Mouse (Mus musculus): ENCODE data around the gene Hist1h2ag. TPM values are rescaled to one million over a fixed set of nuclear protein-coding genes. Genes with fewer than 3 reads are reported as not detected.
A peak's percentile ranks its signal among the peaks of the same experiment; 100 is the strongest.
"Not testable (repeated sequence)": the region's sequence is repeated elsewhere in the genome, so short reads cannot be mapped to it uniquely, and the experiment has no call there.

The Hist1h2ag gene
- polyA plus RNA-seq, 1 experiment from 2014 or later = 82.2 TPM

DNA sequence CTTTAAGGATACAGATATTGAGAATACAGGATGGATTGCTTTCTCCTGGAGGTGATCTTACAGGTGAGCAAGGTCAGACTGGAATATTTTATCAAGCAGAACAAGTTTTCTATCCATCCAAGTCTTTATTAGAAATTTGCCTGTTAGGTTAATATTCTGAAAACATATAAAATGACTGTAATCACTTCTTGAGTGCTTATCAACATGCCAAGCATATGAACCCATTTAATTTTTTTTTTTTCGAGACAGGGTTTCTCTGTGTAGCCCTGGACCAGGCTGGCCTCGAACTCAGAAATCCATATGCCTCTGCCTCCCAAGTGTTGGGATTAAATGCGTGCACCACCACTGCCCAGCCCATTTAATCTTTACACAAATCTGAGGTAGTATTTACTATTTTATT lies 5.8 kb downstream of the Hist1h2ag start:
- ATAC-seq (ENCODE audit: insufficient read depth) = no peak
- peak overlapping the region; percentile 92 for H3K27ac ChIP-seq (ENCODE audit: low read depth)
- H3K4me2 ChIP-seq = peak overlapping the region; percentile 77
- WGBS = 37% methylated on average over 3 of the region's 3 CpGs
- no peak for TF ChIP-seq CTCF (IDR thresholded peaks at IDR 0.05; ENCODE audit: low read depth)
- peak overlapping the region; percentile 57 for H3K9ac ChIP-seq
- peaks cover 6% of the 10 kb centered on the region; the same call in 1 of the 2 replicates for H3K4me1 ChIP-seq (ENCODE audit: insufficient read depth)
- H3K9me3 ChIP-seq (ENCODE audit: low read depth, low read length) = no peaks in the 10 kb centered on the region
- no peaks in the 10 kb centered on the region for H3K27me3 ChIP-seq (ENCODE audit: insufficient read depth, low read length)
- peak overlapping the region; percentile 47 for H3K4me3 ChIP-seq (ENCODE audit: low read depth, low read length)
- no peaks in the 10 kb centered on the region for H3K36me3 ChIP-seq (ENCODE audit: insufficient read depth)
- DNase-seq = no peak

DNA sequence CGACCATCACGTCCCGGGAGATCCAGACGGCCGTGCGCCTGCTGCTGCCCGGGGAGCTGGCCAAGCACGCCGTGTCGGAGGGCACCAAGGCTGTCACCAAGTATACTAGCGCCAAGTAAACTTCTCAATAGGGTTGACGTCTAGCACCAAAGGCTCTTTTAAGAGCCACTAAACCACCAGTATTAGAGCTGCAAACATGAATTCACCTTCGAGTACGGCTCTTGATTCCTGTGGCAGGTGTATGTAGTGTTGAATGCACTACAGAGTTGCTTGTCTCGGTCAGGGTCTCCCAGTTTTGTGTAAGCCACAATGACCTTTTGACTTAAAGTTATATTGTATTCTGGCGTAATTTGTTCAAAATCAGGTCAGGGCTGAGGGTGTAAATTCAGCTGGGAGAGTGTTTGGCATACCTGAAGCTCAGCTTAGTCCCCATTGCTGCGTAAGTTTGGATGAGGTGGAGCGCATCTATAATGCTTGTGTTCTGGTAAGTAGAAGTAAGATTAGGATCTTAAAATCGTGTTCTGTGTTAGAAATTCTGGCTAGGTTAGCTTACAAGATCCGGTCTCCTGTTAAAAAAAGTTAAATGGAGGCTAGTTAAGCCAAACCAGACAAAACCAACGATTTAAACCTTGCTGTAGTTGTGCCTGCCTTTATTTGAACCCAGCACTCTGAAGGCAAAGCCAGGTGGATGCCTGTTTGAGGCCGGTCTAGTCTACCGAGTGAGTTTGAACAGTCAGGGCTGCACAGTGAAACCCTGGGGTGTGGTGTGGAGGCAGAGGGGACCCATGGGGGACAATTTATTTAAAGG lies 6.4 kb downstream of the Hist1h2ag start:
- DNase-seq (peak; percentile 70), ATAC-seq (ENCODE audit: insufficient read depth) (peak; percentile 0; the same call in 1 of the 2 replicates)
- peak overlapping the region; percentile 92 for H3K27ac ChIP-seq (ENCODE audit: low read depth)
- H3K9ac ChIP-seq = peak overlapping the region; percentile 57
- H3K36me3 ChIP-seq (ENCODE audit: insufficient read depth) = no peaks in the 10 kb centered on the region
- WGBS = 1% methylated on average over 20 of the region's 23 CpGs
- H3K9me3 ChIP-seq (ENCODE audit: low read depth, low read length) = no peaks in the 10 kb centered on the region
- no peak for TF ChIP-seq CTCF (IDR thresholded peaks at IDR 0.05; ENCODE audit: low read depth)
- H3K4me2 ChIP-seq = peak overlapping the region; percentile 77
- H3K27me3 ChIP-seq (ENCODE audit: insufficient read depth, low read length) = no peaks in the 10 kb centered on the region
- H3K4me1 ChIP-seq (ENCODE audit: insufficient read depth) = peaks cover 6% of the 10 kb centered on the region; the same call in 1 of the 2 replicates
- peak overlapping the region; percentile 47 for H3K4me3 ChIP-seq (ENCODE audit: low read depth, low read length)

DNA sequence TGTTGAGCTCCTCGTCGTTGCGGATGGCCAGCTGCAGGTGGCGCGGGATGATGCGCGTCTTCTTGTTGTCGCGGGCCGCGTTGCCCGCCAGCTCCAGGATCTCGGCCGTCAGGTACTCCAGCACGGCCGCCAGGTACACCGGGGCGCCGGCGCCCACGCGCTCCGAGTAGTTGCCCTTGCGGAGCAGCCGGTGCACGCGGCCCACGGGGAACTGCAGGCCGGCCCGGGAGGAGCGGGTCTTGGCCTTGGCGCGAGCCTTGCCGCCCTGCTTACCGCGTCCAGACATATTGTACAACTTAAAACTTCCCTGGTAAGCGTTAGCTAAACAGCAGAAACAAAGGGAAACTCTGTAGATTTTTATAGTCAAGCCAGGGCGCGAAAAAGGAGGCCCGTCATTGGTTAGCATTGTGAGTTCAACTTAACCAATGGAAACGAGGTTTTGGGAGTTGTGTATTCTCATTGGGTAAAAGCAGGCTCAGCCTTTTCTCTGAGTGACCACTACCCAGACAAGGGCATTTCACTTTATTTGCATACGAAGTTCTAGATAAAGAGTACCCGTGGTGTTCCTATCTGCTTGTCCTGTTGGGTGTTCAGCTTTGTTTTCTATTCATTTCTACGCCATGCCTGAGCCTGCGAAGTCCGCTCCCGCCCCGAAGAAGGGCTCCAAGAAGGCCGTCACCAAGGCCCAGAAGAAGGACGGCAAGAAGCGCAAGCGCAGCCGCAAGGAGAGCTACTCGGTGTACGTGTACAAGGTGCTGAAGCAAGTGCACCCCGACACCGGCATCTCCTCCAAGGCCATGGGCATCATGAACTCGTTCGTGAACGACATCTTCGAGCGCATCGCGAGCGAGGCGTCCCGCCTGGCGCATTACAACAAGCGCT lies 7.2 kb downstream of the Hist1h2ag start, which contains the start of the genes Hist1h2ah and Hist1h2bk:
Gene Hist1h2ah, minus strand, starts transcription at position 302 of the 882 bp plus-strand sequence.
Gene Hist1h2bk, plus strand, starts transcription at position 604 of the 882 bp plus-strand sequence.
- under 1% methylated on average over 24 of the region's 69 CpGs for WGBS
- not testable (repeated sequence) for H3K9me3 ChIP-seq (ENCODE audit: low read depth, low read length); H3K27me3 ChIP-seq (ENCODE audit: insufficient read depth, low read length); H3K36me3 ChIP-seq (ENCODE audit: insufficient read depth); H3K4me1 ChIP-seq (ENCODE audit: insufficient read depth)
- H3K4me2 ChIP-seq = peak within 1 kb of the TSS; percentile 82
- H3K4me3 ChIP-seq (ENCODE audit: low read depth, low read length) = peak within 1 kb of the TSS; percentile 47
- H3K27ac ChIP-seq (ENCODE audit: low read depth) = peak within 1 kb of the TSS; percentile 97
- DNase-seq = peak; percentile 98
- ATAC-seq (ENCODE audit: insufficient read depth) = peak; percentile 98
- H3K9ac ChIP-seq = peak within 1 kb of the TSS; percentile 79

DNA sequence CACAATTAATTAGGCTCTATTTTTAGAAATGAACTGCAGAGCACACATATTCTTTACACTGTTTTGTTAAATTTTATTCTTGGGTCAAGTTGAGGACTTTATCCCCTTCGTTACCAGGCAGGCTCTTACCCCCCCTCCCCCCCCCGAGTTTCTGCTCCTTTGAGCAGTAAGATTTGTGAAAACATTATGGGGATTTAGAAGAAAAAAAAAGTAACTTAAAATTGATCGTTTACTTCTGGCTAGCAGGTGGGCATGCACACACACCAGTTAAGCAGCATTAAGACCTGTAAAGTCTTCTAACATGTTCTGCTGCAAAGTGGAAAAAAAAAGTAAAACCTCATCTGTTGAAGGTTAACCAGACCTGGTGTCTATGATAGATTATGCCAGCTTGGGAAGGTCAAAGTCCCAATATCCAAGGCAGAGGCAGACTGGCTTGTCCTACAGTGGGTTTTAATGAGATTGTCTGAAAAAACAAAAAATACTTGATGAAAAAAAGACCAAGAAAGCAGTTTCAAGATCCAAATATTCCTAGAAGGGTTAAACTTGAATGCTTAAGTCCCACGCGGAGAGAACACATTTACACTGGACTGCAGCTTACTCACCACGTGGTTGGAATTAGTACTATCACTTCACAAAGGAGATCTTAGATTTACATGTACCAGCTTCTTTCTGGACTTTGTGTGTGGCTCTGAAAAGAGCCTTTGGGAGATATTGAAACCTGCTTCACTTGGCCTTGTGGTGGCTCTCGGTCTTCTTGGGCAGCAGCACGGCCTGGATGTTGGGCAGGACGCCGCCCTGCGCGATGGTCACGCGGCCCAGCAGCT lies 8.1 kb downstream of the Hist1h2ag start:
- DNase-seq = peak; percentile 69
- 0% methylated on average over 12 of the region's 14 CpGs for WGBS
- H3K4me1 ChIP-seq (ENCODE audit: insufficient read depth) = 0 out of 2 replicates have a peak, but pooled peaks cover 2% of the 10 kb centered on the region

DNA sequence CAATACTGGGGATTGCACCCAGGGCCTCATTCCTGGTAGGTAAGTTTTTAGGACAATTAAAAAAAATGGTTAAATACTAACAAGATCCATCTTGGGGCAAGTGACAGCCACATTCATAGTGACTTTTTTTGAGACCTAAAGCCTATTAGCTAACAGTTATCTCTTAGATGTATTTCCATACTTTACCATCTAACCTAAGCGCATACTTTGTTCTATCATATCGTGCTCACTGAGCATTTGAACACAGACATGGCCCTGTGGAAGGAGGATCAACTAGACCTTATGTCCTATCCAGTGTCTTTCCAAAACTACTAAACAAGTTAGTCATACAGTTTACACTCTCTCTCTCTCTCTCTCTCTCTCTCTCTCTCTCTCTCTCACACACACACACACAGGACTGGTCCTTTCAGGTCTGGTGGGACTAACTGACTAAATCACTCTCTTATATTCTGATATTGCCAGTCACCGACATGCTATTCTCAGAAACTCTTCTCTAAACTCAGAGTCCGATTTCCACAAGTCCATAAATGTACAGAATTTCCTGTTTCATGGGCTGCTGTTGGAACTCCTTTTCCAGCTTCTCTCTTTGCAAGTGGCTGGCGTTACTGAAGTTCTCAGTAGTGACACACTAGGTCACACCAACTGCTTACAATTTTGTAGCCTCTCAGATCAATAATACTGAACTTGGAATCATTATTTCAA lies 8.9 kb downstream of the Hist1h2ag start:
- no peaks in the 10 kb centered on the region for H3K9me3 ChIP-seq (ENCODE audit: low read depth, low read length)
- H3K4me2 ChIP-seq = peak overlapping the region; percentile 82
- peak; percentile 58 for DNase-seq
- TF ChIP-seq CTCF (IDR thresholded peaks at IDR 0.05; ENCODE audit: low read depth) = no peak
- peak overlapping the region; percentile 97 for H3K27ac ChIP-seq (ENCODE audit: low read depth)
- WGBS = 37% methylated on average over 5 of the region's 5 CpGs
- no peak for ATAC-seq (ENCODE audit: insufficient read depth)
- H3K36me3 ChIP-seq (ENCODE audit: insufficient read depth) = no peaks in the 10 kb centered on the region
- 0 out of 2 replicates have a peak, but pooled peaks cover 2% of the 10 kb centered on the region for H3K4me1 ChIP-seq (ENCODE audit: insufficient read depth)
- no peaks in the 10 kb centered on the region for H3K27me3 ChIP-seq (ENCODE audit: insufficient read depth, low read length)
- peak overlapping the region; percentile 47 for H3K4me3 ChIP-seq (ENCODE audit: low read depth, low read length)
- H3K9ac ChIP-seq = peak overlapping the region; percentile 79

More for the DNA sequence above, 8.1 kb downstream of the Hist1h2ag start:
- Histone ChIP-seq H3K9me3 (ENCODE audit: low read depth, low read length) (no peaks in the 10 kb centered on the region), H3K9ac (peak overlapping the region; percentile 79), H3K27ac (ENCODE audit: low read depth) (peak overlapping the region; percentile 97), H3K27me3 (ENCODE audit: insufficient read depth, low read length) (no peaks in the 10 kb centered on the region), H3K36me3 (ENCODE audit: insufficient read depth) (no peaks in the 10 kb centered on the region), H3K4me2 (peak overlapping the region; percentile 82), H3K4me3 (ENCODE audit: low read depth, low read length) (peak overlapping the region; percentile 47)
- TF ChIP-seq CTCF (IDR thresholded peaks at IDR 0.05; ENCODE audit: low read depth) = no peak
- peak; percentile 4 for ATAC-seq (ENCODE audit: insufficient read depth)

DNA sequence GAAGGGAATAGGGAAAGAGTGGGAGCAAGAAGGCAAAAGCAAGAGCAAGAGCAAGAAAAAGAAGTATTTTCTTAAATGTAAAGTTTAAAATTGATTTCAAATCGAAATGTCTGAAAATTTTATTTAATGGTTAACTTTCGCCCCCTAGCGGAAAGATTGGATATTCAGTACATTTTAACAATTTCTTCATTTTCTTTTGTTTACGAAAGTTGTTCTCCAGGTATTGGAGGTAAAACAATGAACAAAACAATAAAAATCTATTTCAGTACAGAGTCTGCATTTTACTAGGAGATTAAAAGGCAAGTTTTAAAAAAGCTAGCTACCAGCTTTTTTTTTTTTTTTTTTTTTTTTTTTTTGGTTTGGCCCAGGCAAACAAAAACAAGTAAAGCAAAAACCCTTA lies 12.3 kb downstream of the Hist1h2ag start:
- Histone ChIP-seq H3K4me1 (ENCODE audit: insufficient read depth) (no peaks in the 10 kb centered on the region), H3K9ac (no peak overlapping the region), H3K4me3 (ENCODE audit: low read depth, low read length) (no peak overlapping the region), H3K27me3 (ENCODE audit: insufficient read depth, low read length) (no peaks in the 10 kb centered on the region), H3K9me3 (ENCODE audit: low read depth, low read length) (no peaks in the 10 kb centered on the region), H3K36me3 (ENCODE audit: insufficient read depth) (no peaks in the 10 kb centered on the region), H3K4me2 (no peak overlapping the region), H3K27ac (ENCODE audit: low read depth) (no peak overlapping the region)
- no peak for ATAC-seq (ENCODE audit: insufficient read depth)
- peak; percentile 56 for TF ChIP-seq CTCF (IDR thresholded peaks at IDR 0.05; ENCODE audit: low read depth)
- DNase-seq = peak; percentile 83
- 13% methylated on average over 4 of the region's 4 CpGs for WGBS

All from lung, embryonic 14.5 days (tissue).